Mouse (Mus musculus): ENCODE results near the gene Rpl14.
A peak's percentile ranks its signal among the peaks of the same experiment; 100 is the strongest.

Gene Rpl14

GRCm38 (mm10) chr9:120571593-120572385, 545 bp downstream of the Rpl14 start:
- DNase-seq (ENCODE audit: low read depth, low spot score): no peak

- DNase-seq (ENCODE audit: low read depth, low spot score): no peak
Measured at GRCm38 (mm10) chr9:120575748-120576661, 4.8 kb downstream of the Rpl14 start.

GRCm38 (mm10) chr9:120576662-120577013, 5.4 kb downstream of the Rpl14 start:
- DNase-seq (ENCODE audit: low read depth, low spot score): no peak

DNA sequence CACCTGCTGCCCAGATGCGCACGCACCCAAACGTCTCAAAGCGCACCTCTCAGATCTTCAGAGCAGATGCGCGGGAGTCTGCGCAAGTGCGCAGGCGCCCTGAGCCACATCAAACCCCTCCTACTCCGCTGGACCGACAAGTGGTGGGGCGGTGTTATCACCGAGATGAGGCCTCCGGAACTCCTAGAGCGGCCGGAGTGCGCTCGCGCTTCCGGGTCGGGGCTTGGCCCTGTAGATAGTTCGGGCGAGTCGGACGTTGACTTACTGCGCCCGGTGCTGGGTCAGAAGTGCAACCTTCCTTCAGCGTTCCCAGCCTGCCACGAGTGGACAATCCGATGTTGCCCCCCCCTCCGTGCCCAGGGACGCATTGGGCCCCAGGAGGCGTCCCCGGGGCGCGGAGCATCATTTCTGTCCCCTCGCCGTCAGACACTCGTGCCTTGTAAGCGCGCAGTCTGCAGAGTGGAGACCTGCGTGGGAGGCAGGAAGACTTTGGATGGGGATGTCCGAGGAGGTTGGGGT, 5.9 kb downstream of the Rpl14 start:
- DNase-seq (ENCODE audit: low read depth, low spot score): peak; percentile 96

GRCm38 (mm10) chr9:120577706-120578405, 6.6 kb downstream of the Rpl14 start:
- no peak for DNase-seq (ENCODE audit: low read depth, low spot score)

GRCm38 (mm10) chr9:120578701-120579100, 7.5 kb downstream of the Rpl14 start:
- DNase-seq (ENCODE audit: low read depth, low spot score): no peak

GRCm38 (mm10) chr9:120579808-120580207, 8.6 kb downstream of the Rpl14 start:
- DNase-seq (ENCODE audit: low read depth, low spot score): no peak

DNA sequence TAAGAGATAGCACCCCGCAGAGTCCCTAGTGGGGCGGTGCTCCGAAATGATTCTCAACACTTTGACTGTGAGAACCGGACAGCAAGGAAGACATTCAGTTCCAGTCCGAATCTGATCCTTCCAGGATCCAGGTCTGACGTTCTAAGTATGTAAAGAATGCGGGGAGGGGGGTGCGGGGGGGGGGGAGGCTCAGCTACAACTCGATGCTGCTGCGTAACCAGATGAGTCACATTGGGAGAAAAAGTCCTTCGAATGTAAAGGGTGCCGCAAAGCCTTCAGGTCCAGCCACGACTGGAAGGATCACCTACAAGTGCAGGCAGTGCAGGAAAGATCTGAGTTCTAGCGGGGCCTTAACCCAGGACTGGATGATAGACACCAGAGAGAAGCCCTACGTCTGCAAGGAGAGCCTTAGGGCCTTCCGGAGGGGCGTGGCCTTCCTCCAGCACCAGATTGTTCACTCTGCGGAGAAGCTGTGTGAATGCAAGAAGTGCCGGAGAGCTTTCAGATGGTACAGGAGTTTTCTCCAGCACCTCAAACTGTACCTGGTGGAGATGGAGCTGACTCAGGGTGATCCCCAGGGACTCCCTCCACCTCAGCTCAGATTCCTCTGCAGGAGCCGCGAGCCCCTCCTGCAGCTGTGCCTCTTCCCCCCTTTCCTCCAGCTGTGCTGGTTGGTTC, 10.8 kb downstream of the Rpl14 start:
- DNase-seq (ENCODE audit: low read depth, low spot score): peak; percentile 37

DNA sequence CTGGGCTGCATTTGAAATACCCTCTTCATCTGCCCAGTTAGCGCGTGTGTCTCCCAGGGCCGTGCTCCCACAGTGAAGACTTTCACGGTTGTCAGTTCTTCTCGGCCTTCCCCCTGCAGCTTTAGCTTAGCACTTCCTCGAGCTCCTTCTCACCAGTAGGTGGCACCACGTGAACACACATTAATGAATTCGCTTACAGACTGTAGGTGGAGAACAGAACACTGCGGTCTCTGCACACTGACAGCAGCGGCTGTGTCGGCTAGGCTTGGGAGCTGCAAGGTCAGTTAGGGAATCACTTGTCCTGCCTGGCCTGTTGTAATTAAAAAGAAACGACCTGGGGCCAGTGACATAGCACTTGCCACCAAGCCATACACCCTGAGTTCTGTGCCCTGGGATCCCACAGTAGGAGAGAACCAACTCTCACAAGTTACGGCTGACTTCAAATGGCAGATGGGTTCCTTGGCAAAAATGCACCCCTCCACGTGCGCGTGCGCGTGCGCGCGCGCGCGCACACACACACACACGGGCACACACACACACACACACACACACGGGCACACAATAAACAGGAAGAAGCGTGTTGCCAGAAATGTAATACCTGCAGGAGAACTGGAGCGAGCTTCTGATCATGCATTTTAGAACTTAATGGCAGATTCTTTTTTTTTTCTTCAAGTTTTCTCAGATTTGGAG, 11.5 kb downstream of the Rpl14 start:
- peak; percentile 86 for DNase-seq (ENCODE audit: low read depth, low spot score)

- DNase-seq (ENCODE audit: low read depth, low spot score): no peak
Measured at GRCm38 (mm10) chr9:120583314-120583713, 12.1 kb downstream of the Rpl14 start.

DNA sequence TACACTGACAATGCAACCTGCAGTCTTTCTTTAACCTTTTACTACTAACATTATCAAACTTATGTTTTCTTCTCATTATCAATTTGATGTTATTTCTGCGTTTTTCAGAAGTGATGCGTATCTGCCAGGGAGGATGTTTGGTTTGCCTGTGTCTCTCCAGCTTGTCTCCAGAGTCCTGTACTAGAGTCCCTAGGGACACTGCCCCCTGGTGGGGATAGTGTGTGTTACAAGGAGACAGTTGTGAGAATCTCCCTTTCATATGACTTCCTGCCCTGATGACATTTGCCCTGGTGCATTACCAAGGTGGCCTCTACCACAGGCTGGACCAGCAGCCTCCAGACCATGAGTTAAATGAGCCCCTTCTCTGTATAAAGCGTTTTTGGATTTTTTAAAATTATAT, 15.3 kb downstream of the Rpl14 start:
- DNase-seq (ENCODE audit: low read depth, low spot score): peak; percentile 62

- peak; percentile 52 for DNase-seq (ENCODE audit: low read depth, low spot score)
Measured at GRCm38 (mm10) chr9:120591490-120591889, 20.2 kb downstream of the Rpl14 start.

DNA sequence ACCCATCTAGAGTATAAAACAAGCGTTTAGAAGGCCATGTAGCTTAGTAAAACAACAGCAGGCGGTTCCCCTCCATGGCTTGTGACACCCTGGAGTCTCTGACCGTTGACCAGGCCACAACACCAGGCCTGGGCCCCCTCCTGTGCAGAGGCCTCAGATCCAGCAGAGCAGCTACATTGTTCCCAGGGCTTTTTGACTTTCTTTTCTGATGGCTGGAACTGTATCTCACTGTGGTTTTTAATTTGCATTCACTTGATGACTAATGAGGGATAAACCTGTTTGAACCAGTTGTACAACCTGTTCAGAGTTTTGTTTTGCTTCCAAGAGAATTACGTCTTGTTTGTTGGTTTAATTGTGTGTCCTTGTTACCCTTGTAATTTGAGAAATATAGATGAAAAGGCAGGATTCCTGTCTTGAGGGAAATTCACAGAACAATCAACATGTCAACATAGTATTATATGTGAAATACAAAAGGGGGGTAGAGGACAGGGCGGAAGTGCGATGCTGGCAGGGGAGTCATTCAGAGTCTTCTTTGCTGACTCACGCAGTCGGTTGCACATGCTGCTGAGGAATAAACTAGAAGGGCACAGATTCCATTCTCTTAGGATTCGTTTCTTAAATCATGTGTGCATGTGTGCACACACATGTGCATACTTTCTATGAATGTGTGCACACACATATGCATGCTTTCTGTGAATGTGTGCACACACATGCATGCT, 22.3 kb downstream of the Rpl14 start:
- DNase-seq (ENCODE audit: low read depth, low spot score): no peak

DNA sequence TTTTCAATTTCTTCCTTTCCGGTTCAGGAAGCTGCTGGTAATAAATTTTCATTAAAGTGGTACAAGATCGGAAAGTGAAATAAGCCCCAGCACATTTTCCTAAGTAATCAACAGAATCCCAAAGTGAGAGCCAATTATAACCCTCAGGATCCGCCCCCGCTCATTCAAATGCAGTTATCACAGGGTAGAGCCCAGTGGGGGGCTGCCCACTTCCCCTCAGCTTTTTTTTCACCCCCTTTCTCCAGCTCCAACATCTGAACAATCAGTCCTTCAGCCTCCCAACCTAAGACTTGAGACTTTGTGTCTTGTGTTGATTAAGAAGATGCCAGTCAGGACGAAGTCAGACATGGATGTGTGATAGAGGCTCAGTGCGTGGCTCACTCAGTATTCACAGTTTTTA, 23.6 kb downstream of the Rpl14 start:
- no peak for DNase-seq (ENCODE audit: low read depth, low spot score)

DNA sequence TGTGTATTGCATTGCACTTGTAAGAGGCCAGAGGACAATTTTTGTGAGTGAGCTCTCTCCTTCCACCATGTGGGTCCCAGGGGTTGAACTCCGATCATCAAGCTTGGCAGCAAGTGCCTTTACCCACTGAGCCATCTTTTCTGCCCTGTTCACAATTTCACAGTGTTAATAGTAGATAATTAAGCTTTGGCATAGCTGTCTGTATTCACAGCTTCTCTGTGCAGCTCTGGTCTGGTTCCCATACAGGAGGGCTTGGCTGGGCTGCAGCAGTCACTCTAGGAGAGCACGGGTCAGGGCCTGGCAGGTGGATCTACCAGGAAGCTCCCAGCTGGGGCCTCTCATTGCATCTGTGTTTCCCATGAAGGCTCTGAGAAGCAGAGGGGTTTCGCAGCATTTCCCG, 24.1 kb downstream of the Rpl14 start:
- DNase-seq (ENCODE audit: low read depth, low spot score): no peak

- peak; percentile 31 for DNase-seq (ENCODE audit: low read depth, low spot score)
Measured at GRCm38 (mm10) chr9:120601488-120602171, 30.4 kb downstream of the Rpl14 start.

DNA sequence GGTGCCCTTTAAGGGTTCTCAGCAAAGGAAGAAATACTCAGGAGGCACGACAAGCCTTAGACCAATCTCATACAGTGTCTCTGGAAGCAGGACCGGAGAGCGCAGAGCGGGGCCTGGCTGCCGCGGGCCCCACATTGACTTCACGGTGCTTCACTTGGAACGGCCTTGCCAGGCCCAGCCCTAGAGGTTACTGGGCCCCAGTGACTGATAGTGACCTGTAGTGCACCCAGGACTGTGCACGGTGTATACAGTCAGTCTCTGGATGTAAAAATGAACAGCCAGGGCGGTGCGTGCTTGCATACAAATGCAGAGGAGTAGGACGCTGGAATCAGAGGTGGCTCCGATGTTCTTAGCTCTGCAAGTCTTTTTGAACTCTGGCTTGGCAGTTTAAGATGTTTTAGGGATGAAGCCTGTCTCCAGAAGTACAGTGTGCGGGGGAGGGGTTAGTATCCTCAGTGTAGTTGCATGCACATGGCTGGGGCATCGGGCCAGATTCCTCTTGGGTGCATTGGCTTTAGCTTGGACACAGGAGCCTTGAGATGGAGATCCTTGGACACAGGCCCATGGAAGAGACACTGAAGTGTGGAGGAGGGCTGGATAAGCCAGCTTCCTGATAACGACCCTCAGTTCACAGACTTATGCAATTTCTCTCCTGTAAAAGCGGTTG, 31.1 kb downstream of the Rpl14 start:
- DNase-seq (ENCODE audit: low read depth, low spot score): no peak

DNA sequence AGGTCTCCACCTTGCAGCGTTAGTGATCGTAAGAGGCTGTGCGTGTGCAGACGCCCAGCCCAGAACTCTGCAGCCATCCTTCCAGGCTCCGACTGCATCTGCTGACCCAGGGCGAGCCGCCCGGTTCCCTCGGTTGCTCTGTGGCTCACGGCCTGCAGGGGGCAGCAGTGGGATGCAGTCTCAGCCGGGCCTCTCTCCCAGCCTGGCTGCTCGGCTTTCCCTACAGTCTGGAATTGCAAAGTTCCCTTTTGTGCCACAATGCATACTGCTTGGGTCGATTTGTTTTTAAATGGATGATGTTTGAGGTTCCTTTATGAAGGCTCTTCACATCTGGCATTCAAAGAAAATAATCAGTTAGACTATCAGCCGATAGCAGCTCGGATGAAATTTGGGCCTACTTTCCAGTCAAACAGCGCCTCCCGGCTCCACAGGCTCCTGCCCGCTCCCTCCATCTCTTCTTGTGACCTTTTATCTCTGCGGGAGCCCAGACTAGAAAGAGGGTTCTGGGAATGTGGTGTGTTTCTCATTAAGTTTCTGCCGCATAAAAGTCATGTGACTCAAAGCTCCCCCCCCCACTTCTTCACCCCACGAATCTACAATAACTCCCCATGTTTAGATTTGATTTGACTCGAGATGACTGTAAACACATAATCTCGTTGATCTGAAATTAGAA, 31.7 kb downstream of the Rpl14 start:
- DNase-seq (ENCODE audit: low read depth, low spot score): peak; percentile 61
